ENCODE assay signal across 13 mouse cellular contexts in genomic region chr16:4608532-4609059, GRCm38 (mm10). TPM values are rescaled to one million over a fixed set of nuclear protein-coding genes. Genes with fewer than 3 reads are reported as not detected.
DNase-seq lines count a peak whose midpoint lies in the region; ATAC-seq lines count a peak whose summit lies in the region.
"Had no signal": no experiment of that assay in that cellular context is flagged by ENCODE, and none has a peak within 500 bp of the region (broad histone marks: within the 10 kb centered on the region; RNA-seq: fewer than 3 reads in every experiment).

No protein-coding gene starts in this region.

- WGBS in hindbrain, embryonic 15.5 days: 88% methylated on average over 18 of the region's 19 CpGs
- 90% methylated on average over 19 of the region's 19 CpGs for WGBS in hindbrain, embryonic 10.5 days
- WGBS in midbrain, embryonic 15.5 days: 85% methylated on average over 19 of the region's 19 CpGs
- 88% methylated on average over 19 of the region's 19 CpGs for WGBS in midbrain, embryonic 10.5 days
- WGBS in limb, embryonic 13.5 days: 77% methylated on average over 19 of the region's 19 CpGs

- H3K27me3 ChIP-seq in hindbrain, embryonic 15.5 days: no peaks in the 10 kb centered on the region
- H3K27me3 ChIP-seq in hindbrain, embryonic 10.5 days (ENCODE audit: insufficient read depth, poor library complexity, severe bottlenecking): no peaks in the 10 kb centered on the region
- H3K27me3 ChIP-seq in midbrain, embryonic 15.5 days (replicated peaks): no peaks in the 10 kb centered on the region
- no peaks in the 10 kb centered on the region for H3K27me3 ChIP-seq in midbrain, embryonic 10.5 days (ENCODE audit: low read depth, poor library complexity, severe bottlenecking)
- no peaks in the 10 kb centered on the region for H3K27me3 ChIP-seq in limb, embryonic 13.5 days
- H3K27me3 ChIP-seq: heart, embryonic 15.5 days; hindbrain, embryonic 12.5 days; liver, embryonic 15.5 days; neural tube, embryonic 13.5 days; Patski had no signal

- H3K4me1 ChIP-seq in hindbrain, embryonic 15.5 days (replicated peaks): peaks cover 35% of the 10 kb centered on the region
- peaks cover 49% of the 10 kb centered on the region for H3K4me1 ChIP-seq in hindbrain, embryonic 10.5 days (replicated peaks)
- H3K4me1 ChIP-seq in midbrain, embryonic 15.5 days: peaks cover 35% of the 10 kb centered on the region
- peaks cover 46% of the 10 kb centered on the region for H3K4me1 ChIP-seq in midbrain, embryonic 10.5 days
- H3K4me1 ChIP-seq in limb, embryonic 13.5 days: peaks cover 52% of the 10 kb centered on the region

- no peaks in the 10 kb centered on the region for H3K9me3 ChIP-seq in hindbrain, embryonic 15.5 days
- no peaks in the 10 kb centered on the region for H3K9me3 ChIP-seq in hindbrain, embryonic 10.5 days
- H3K9me3 ChIP-seq in midbrain, embryonic 15.5 days: no peaks in the 10 kb centered on the region
- H3K9me3 ChIP-seq in midbrain, embryonic 10.5 days (replicated peaks): no peaks in the 10 kb centered on the region
- H3K9me3 ChIP-seq in limb, embryonic 13.5 days: no peaks in the 10 kb centered on the region
- H3K9me3 ChIP-seq: embryonic facial prominence, embryonic 10.5 days; heart, embryonic 15.5 days; hindbrain, embryonic 12.5 days; liver, embryonic 15.5 days; neural tube, embryonic 13.5 days had no signal

- no peak overlapping the region for H3K4me3 ChIP-seq in hindbrain, embryonic 15.5 days
- H3K4me3 ChIP-seq in hindbrain, embryonic 10.5 days: no peak overlapping the region
- H3K4me3 ChIP-seq in midbrain, embryonic 15.5 days: no peak overlapping the region
- no peak overlapping the region for H3K4me3 ChIP-seq in midbrain, embryonic 10.5 days
- no peak overlapping the region for H3K4me3 ChIP-seq in limb, embryonic 13.5 days
- H3K4me3 ChIP-seq: embryonic facial prominence, embryonic 10.5 days; heart, embryonic 15.5 days; hindbrain, embryonic 12.5 days; liver, embryonic 15.5 days; neural tube, embryonic 13.5 days had no signal

- ATAC-seq in hindbrain, embryonic 15.5 days (ENCODE audit: low FRiP score, low read depth): 0 out of 2 replicates have a peak, but pooled peaks have one; percentile 14
- no peak for ATAC-seq in midbrain, embryonic 15.5 days (replicated peaks)
- ATAC-seq in limb, embryonic 13.5 days (ENCODE audit: low FRiP score, low read depth): no peak
- ATAC-seq: Patski had no signal

- H3K9ac ChIP-seq in hindbrain, embryonic 15.5 days: no peak overlapping the region
- no peak overlapping the region for H3K9ac ChIP-seq in midbrain, embryonic 15.5 days
- H3K9ac ChIP-seq in limb, embryonic 13.5 days: peak overlapping the region; percentile 43
- H3K9ac ChIP-seq: heart, embryonic 15.5 days; hindbrain, embryonic 12.5 days; liver, embryonic 15.5 days; neural tube, embryonic 13.5 days had no signal

- no peak overlapping the region for H3K27ac ChIP-seq in hindbrain, embryonic 15.5 days (replicated peaks)
- H3K27ac ChIP-seq in hindbrain, embryonic 10.5 days: no peak overlapping the region
- 0 out of 2 replicates have a peak overlapping the region, but pooled peaks have one; percentile 32 for H3K27ac ChIP-seq in midbrain, embryonic 15.5 days
- no peak overlapping the region for H3K27ac ChIP-seq in midbrain, embryonic 10.5 days (replicated peaks)
- no peak overlapping the region for H3K27ac ChIP-seq in limb, embryonic 13.5 days
- H3K27ac ChIP-seq: heart, embryonic 15.5 days; hindbrain, embryonic 12.5 days; liver, embryonic 15.5 days; neural tube, embryonic 13.5 days had no signal

- DNase-seq in hindbrain, embryonic 10.5 days (ENCODE audit: low spot score): no peak
- no peak for DNase-seq in midbrain, embryonic 10.5 days (ENCODE audit: low spot score)
- no peak for DNase-seq in embryo, embryonic 11 days
- no peak for DNase-seq in testis, postnatal 14 days (ENCODE audit: low spot score)

- H3K4me2 ChIP-seq in hindbrain, embryonic 15.5 days: no peak overlapping the region
- no peak overlapping the region for H3K4me2 ChIP-seq in midbrain, embryonic 15.5 days
- H3K4me2 ChIP-seq in limb, embryonic 13.5 days (replicated peaks): no peak overlapping the region
- H3K4me2 ChIP-seq: heart, embryonic 15.5 days; hindbrain, embryonic 12.5 days; liver, embryonic 15.5 days; neural tube, embryonic 13.5 days had no signal

- H3K36me3 ChIP-seq in hindbrain, embryonic 15.5 days: peaks cover 25% of the 10 kb centered on the region
- peaks cover 53% of the 10 kb centered on the region for H3K36me3 ChIP-seq in hindbrain, embryonic 10.5 days
- peaks cover 30% of the 10 kb centered on the region for H3K36me3 ChIP-seq in midbrain, embryonic 15.5 days (replicated peaks)
- H3K36me3 ChIP-seq in midbrain, embryonic 10.5 days: peaks cover 53% of the 10 kb centered on the region
- peaks cover 52% of the 10 kb centered on the region for H3K36me3 ChIP-seq in limb, embryonic 13.5 days

RNA-seq across cellular contexts. Expression of gene Glis2, which starts 14.1 kb away (rescaled TPM):
- polyA plus RNA-seq in hindbrain, embryonic 15.5 days (2015; fragmentation: Nextera tagmentation; extraction: Ambion mirVana): 17.0 and 19.7 TPM in 2 replicates
- polyA plus RNA-seq in hindbrain, embryonic 10.5 days (2016; fragmentation: Nextera tagmentation; extraction: Ambion mirVana): 27.3 and 27.9 TPM in 2 replicates
- polyA plus RNA-seq in midbrain, embryonic 15.5 days (2015; fragmentation: Nextera tagmentation; extraction: Ambion mirVana): 12.3 and 17.3 TPM in 2 replicates
- polyA plus RNA-seq in midbrain, embryonic 10.5 days (2016; fragmentation: Nextera tagmentation; extraction: Ambion mirVana): 23.0 and 23.6 TPM in 2 replicates
- 32.0 and 39.4 TPM in 2 replicates for polyA plus RNA-seq in limb, embryonic 13.5 days (2015; fragmentation: Nextera tagmentation; extraction: Ambion mirVana)

RNA-seq across cellular contexts. Expression of gene Pam16, which starts 16.2 kb away (rescaled TPM):
- polyA plus RNA-seq in hindbrain, embryonic 15.5 days (2015; fragmentation: Nextera tagmentation; extraction: Ambion mirVana): 161 and 170 TPM in 2 replicates
- polyA plus RNA-seq in hindbrain, embryonic 10.5 days (2016; fragmentation: Nextera tagmentation; extraction: Ambion mirVana): 88.0 and 131 TPM in 2 replicates
- polyA plus RNA-seq in midbrain, embryonic 15.5 days (2015; fragmentation: Nextera tagmentation; extraction: Ambion mirVana): 139 and 154 TPM in 2 replicates
- 91.0 and 94.8 TPM in 2 replicates for polyA plus RNA-seq in midbrain, embryonic 10.5 days (2016; fragmentation: Nextera tagmentation; extraction: Ambion mirVana)
- polyA plus RNA-seq in limb, embryonic 13.5 days (2015; fragmentation: Nextera tagmentation; extraction: Ambion mirVana): 105 and 106 TPM in 2 replicates

RNA-seq across cellular contexts. Expression of gene Vasn, which starts 31.1 kb away (rescaled TPM):
- 5.9 and 6.4 TPM in 2 replicates for polyA plus RNA-seq in hindbrain, embryonic 15.5 days (2015; fragmentation: Nextera tagmentation; extraction: Ambion mirVana)
- polyA plus RNA-seq in hindbrain, embryonic 10.5 days (2016; fragmentation: Nextera tagmentation; extraction: Ambion mirVana): 10.3 and 12.6 TPM in 2 replicates
- 5.2 and 5.8 TPM in 2 replicates for polyA plus RNA-seq in midbrain, embryonic 15.5 days (2015; fragmentation: Nextera tagmentation; extraction: Ambion mirVana)
- 9.0 and 10.6 TPM in 2 replicates for polyA plus RNA-seq in midbrain, embryonic 10.5 days (2016; fragmentation: Nextera tagmentation; extraction: Ambion mirVana)
- polyA plus RNA-seq in limb, embryonic 13.5 days (2015; fragmentation: Nextera tagmentation; extraction: Ambion mirVana): 35.6 and 35.9 TPM in 2 replicates

RNA-seq across cellular contexts. Expression of gene Dnaja3, which starts 31.2 kb away (rescaled TPM):
- 63.7 and 63.9 TPM in 2 replicates for polyA plus RNA-seq in hindbrain, embryonic 15.5 days (2015; fragmentation: Nextera tagmentation; extraction: Ambion mirVana)
- polyA plus RNA-seq in hindbrain, embryonic 10.5 days (2016; fragmentation: Nextera tagmentation; extraction: Ambion mirVana): 60.7 and 62.7 TPM in 2 replicates
- 62.1 and 65.5 TPM in 2 replicates for polyA plus RNA-seq in midbrain, embryonic 15.5 days (2015; fragmentation: Nextera tagmentation; extraction: Ambion mirVana)
- 59.9 and 66.1 TPM in 2 replicates for polyA plus RNA-seq in midbrain, embryonic 10.5 days (2016; fragmentation: Nextera tagmentation; extraction: Ambion mirVana)
- 56.6 and 60.0 TPM in 2 replicates for polyA plus RNA-seq in limb, embryonic 13.5 days (2015; fragmentation: Nextera tagmentation; extraction: Ambion mirVana)

RNA-seq across cellular contexts. Expression of gene Tfap4, which starts 48.9 kb away (rescaled TPM):
- 7.2 and 8.2 TPM in 2 replicates for polyA plus RNA-seq in hindbrain, embryonic 15.5 days (2015; fragmentation: Nextera tagmentation; extraction: Ambion mirVana)
- 21.3 and 27.5 TPM in 2 replicates for polyA plus RNA-seq in hindbrain, embryonic 10.5 days (2016; fragmentation: Nextera tagmentation; extraction: Ambion mirVana)
- 8.1 and 8.4 TPM in 2 replicates for polyA plus RNA-seq in midbrain, embryonic 15.5 days (2015; fragmentation: Nextera tagmentation; extraction: Ambion mirVana)
- 28.0 and 32.6 TPM in 2 replicates for polyA plus RNA-seq in midbrain, embryonic 10.5 days (2016; fragmentation: Nextera tagmentation; extraction: Ambion mirVana)
- polyA plus RNA-seq in limb, embryonic 13.5 days (2015; fragmentation: Nextera tagmentation; extraction: Ambion mirVana): 24.9 and 26.3 TPM in 2 replicates
